Mouse (Mus musculus) neutrophil, adult 65 days (primary cell): ENCODE data around the gene Olfr1329. TPM values are rescaled to one million over a fixed set of nuclear protein-coding genes. Genes with fewer than 3 reads are reported as not detected.

Source experiments
- total RNA-seq: library from RNA; stranded (reverse); gene quantifications from 2 replicates; pipeline ENCODE4 v1.2.4, GENCODE M21; 2023

The Olfr1329 gene
- not detected in 2 replicates for total RNA-seq

GRCm38 (mm10) chr4:118917365-118917764 lies at the start of gene Olfr1329:
Olfr1329 (minus strand) TSS chr4:118917465.

GRCm38 (mm10) chr4:118961141-118961628 lies 43.9 kb upstream of the Olfr1329 start, which contains the start of gene Lao1:
Lao1 (plus strand) TSS chr4:118961578.

GRCm38 (mm10) chr4:118938512-118938911 lies 21.2 kb upstream of the Olfr1329 start, which contains the start of gene Olfr1328:
Olfr1328 (minus strand) TSS chr4:118938612.

GRCm38 (mm10) chr4:118888297-118888696 lies 29.0 kb downstream of the Olfr1329 start, which contains the start of gene Olfr1330:
Olfr1330 (plus strand) TSS chr4:118888597.

Other genes with a start within 250 kb of the Olfr1329 start
- gene Olfr1342, start 224.7 kb downstream of the Olfr1329 start, total RNA-seq, result not detected in 2 replicates
- not detected in 2 replicates for gene Olfr1341, start 213.9 kb downstream of the Olfr1329 start, total RNA-seq
- not detected in 2 replicates for gene Olfr1340, start 197.3 kb downstream of the Olfr1329 start, total RNA-seq
- gene Olfr1339, start 185.3 kb downstream of the Olfr1329 start, total RNA-seq, result not detected in 2 replicates
- gene Olfr1338, start 158.7 kb downstream of the Olfr1329 start, total RNA-seq, result not detected in 2 replicates
- gene Olfr1337, start 134.9 kb downstream of the Olfr1329 start, total RNA-seq, result not detected in 2 replicates
- gene Olfr1335, start 107.5 kb downstream of the Olfr1329 start, total RNA-seq, result not detected in 2 replicates
- gene Olfr1333, start 81.2 kb downstream of the Olfr1329 start, total RNA-seq, result not detected in 2 replicates
- not detected in 2 replicates for gene Olfr1331, start 52.8 kb downstream of the Olfr1329 start, total RNA-seq
- not detected in 2 replicates for gene Olfr1330, start 28.9 kb downstream of the Olfr1329 start, total RNA-seq
- not detected in 2 replicates for gene Olfr1328, start 21.1 kb upstream of the Olfr1329 start, total RNA-seq
- not detected in 2 replicates for gene Lao1, start 44.1 kb upstream of the Olfr1329 start, total RNA-seq
- 47.9 and 69.2 TPM in 2 replicates for gene Slc2a1, start 191.2 kb upstream of the Olfr1329 start, total RNA-seq